Mouse (Mus musculus): ENCODE data around the gene Mvb12b. TPM values are rescaled to one million over a fixed set of nuclear protein-coding genes. Genes with fewer than 3 reads are reported as not detected.

Mvb12b gene
- polyA plus RNA-seq, 1 experiment from 2014 or later = 52.2 TPM

GRCm38 (mm10) chr2:33770526-33771130, 117.1 kb downstream of the Mvb12b start:
- ATAC-seq (ENCODE audit: low FRiP score) = no peak
- Histone ChIP-seq H3K9me3 (replicated peaks) (no peaks in the 10 kb centered on the region), H3K4me3 (replicated peaks) (no peak overlapping the region), H3K4me2 (no peak overlapping the region), H3K27ac (replicated peaks) (no peak overlapping the region), H3K4me1 (peaks cover 35% of the 10 kb centered on the region), H3K27me3 (replicated peaks) (no peaks in the 10 kb centered on the region), H3K36me3 (peaks cover 4% of the 10 kb centered on the region; the same call in 1 of the 2 replicates), H3K9ac (replicated peaks) (no peak overlapping the region)
- 89% methylated on average over 4 of the region's 4 CpGs for WGBS

- ATAC-seq (ENCODE audit: low FRiP score) = peak; percentile 36; the same call in 1 of the 2 replicates
- Histone ChIP-seq H3K27ac (replicated peaks) (no peak overlapping the region), H3K4me3 (replicated peaks) (no peak overlapping the region), H3K9me3 (replicated peaks) (no peaks in the 10 kb centered on the region), H3K4me2 (no peak overlapping the region), H3K36me3 (peaks cover 2% of the 10 kb centered on the region; the same call in 1 of the 2 replicates), H3K27me3 (replicated peaks) (no peaks in the 10 kb centered on the region), H3K9ac (replicated peaks) (no peak overlapping the region), H3K4me1 (peaks cover 18% of the 10 kb centered on the region)
- WGBS = 34% methylated on average over 7 of the region's 8 CpGs
Observed at GRCm38 (mm10) chr2:33764476-33764875, 123.3 kb downstream of the Mvb12b start.

DNA sequence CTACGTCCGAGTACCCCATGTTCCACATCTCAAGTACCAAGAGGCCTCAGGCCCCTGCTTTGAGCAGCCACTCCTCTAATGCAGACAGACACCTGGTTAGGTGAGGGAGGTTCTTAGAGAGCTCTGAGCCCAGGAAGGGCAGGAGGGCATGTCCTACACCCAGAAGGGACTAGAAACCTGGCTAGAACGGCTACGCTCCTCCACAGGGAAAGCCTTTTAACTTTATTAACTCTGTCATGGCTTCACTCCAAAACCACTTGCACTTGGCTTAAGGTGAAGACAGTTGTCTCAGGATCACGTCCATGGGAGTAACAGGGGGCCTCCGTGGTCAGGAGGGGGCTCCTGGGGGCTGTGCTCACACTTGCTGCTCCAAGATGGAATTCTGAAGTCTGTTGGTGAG, 125.5 kb downstream of the Mvb12b start:
- no peak overlapping the region for H3K4me2 ChIP-seq
- H3K9ac ChIP-seq (replicated peaks) = no peak overlapping the region
- WGBS = 78% methylated on average over 6 of the region's 6 CpGs
- no peak overlapping the region for H3K4me3 ChIP-seq (replicated peaks)
- H3K27ac ChIP-seq (replicated peaks) = no peak overlapping the region
- H3K27me3 ChIP-seq (replicated peaks) = no peaks in the 10 kb centered on the region
- ATAC-seq (ENCODE audit: low FRiP score) = no peak
- H3K4me1 ChIP-seq = peaks cover 29% of the 10 kb centered on the region
- H3K9me3 ChIP-seq (replicated peaks) = no peaks in the 10 kb centered on the region
- peaks cover 2% of the 10 kb centered on the region; the same call in 1 of the 2 replicates for H3K36me3 ChIP-seq

GRCm38 (mm10) chr2:33760571-33760991, 127.2 kb downstream of the Mvb12b start:
- Histone ChIP-seq H3K9ac (replicated peaks) (no peak overlapping the region), H3K27ac (replicated peaks) (no peak overlapping the region), H3K4me3 (replicated peaks) (no peak overlapping the region), H3K4me2 (no peak overlapping the region), H3K27me3 (replicated peaks) (no peaks in the 10 kb centered on the region), H3K4me1 (peaks cover 38% of the 10 kb centered on the region), H3K9me3 (replicated peaks) (no peaks in the 10 kb centered on the region), H3K36me3 (0 out of 2 replicates have a peak, but pooled peaks cover 2% of the 10 kb centered on the region)
- WGBS = 46% methylated on average over 13 of the region's 13 CpGs
- no peak for ATAC-seq (ENCODE audit: low FRiP score)

GRCm38 (mm10) chr2:33759447-33759846, 128.3 kb downstream of the Mvb12b start:
- H3K36me3 ChIP-seq = no peaks in the 10 kb centered on the region
- H3K27me3 ChIP-seq (replicated peaks) = no peaks in the 10 kb centered on the region
- H3K27ac ChIP-seq (replicated peaks) = peak overlapping the region; percentile 48; the same call in 1 of the 2 replicates
- 31% methylated on average over 10 of the region's 10 CpGs for WGBS
- ATAC-seq (ENCODE audit: low FRiP score) = no peak
- H3K4me2 ChIP-seq = no peak overlapping the region
- no peaks in the 10 kb centered on the region for H3K9me3 ChIP-seq (replicated peaks)
- peak overlapping the region; percentile 8; the same call in 1 of the 2 replicates for H3K9ac ChIP-seq (replicated peaks)
- H3K4me1 ChIP-seq = peaks cover 49% of the 10 kb centered on the region
- no peak overlapping the region for H3K4me3 ChIP-seq (replicated peaks)

DNA sequence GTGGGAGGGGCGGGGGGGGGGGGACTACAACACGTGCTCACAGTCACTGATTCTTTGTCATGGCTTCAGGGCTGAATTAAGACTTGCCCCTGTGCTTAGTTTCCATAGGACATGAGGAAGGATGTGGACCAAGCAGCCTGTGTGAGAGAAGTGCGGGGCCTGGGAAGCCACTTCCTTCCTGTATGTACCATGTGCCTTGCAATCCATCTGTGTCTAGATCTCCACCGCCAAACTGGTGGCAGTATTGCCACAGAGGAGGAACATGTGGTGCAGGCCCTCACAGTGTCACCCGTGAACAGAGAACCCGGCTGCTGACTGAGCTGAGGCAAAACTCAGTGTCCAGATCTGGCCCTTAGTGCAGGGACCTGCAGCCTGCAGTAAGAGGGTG, 132.1 kb downstream of the Mvb12b start:
- Histone ChIP-seq H3K9me3 (replicated peaks) (no peaks in the 10 kb centered on the region), H3K36me3 (0 out of 2 replicates have a peak, but pooled peaks cover 5% of the 10 kb centered on the region), H3K4me1 (peaks cover 71% of the 10 kb centered on the region), H3K4me3 (replicated peaks) (no peak overlapping the region), H3K4me2 (no peak overlapping the region), H3K9ac (replicated peaks) (no peak overlapping the region), H3K27ac (replicated peaks) (no peak overlapping the region), H3K27me3 (replicated peaks) (no peaks in the 10 kb centered on the region)
- ATAC-seq (ENCODE audit: low FRiP score) = no peak
- 45% methylated on average over 6 of the region's 6 CpGs for WGBS

DNA sequence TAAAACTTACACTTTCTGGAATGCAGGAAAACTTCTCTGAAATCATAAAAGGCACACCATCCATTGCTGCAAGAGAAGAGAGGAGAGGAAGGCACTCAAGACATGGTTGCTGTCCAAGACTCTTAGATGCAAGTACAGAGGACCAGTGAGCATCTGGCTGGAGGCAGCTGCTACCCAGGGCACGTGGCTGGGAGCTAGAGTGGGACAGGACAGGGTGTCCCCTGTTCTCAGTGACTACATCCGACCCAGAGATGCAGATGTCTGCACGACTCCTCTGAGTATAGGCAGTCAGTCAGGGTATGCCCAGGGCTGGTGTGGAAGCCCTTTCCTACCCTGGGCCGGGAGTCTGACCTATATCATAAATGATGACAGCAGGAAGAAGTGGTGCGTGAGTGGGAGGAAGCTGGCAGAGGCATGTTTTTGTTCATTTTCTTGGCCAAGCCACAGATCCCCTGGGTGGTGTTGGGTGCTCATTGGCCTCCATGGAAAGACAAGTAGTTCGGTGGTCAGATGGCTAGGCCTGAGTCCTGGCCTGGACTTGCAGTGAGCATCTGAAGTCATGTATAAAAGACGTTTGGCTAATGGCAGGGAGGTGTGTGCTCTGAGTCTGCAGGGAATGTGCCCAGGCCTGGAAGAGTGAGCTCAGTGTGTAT, 132.6 kb downstream of the Mvb12b start:
- Histone ChIP-seq H3K9ac (replicated peaks) (no peak overlapping the region), H3K4me2 (no peak overlapping the region), H3K4me3 (replicated peaks) (no peak overlapping the region), H3K9me3 (replicated peaks) (no peaks in the 10 kb centered on the region), H3K27me3 (replicated peaks) (no peaks in the 10 kb centered on the region), H3K36me3 (0 out of 2 replicates have a peak, but pooled peaks cover 10% of the 10 kb centered on the region), H3K27ac (replicated peaks) (peak overlapping the region; percentile 82), H3K4me1 (peaks cover 66% of the 10 kb centered on the region)
- WGBS = 67% methylated on average over 7 of the region's 7 CpGs
- ATAC-seq (ENCODE audit: low FRiP score) = no peak

DNA sequence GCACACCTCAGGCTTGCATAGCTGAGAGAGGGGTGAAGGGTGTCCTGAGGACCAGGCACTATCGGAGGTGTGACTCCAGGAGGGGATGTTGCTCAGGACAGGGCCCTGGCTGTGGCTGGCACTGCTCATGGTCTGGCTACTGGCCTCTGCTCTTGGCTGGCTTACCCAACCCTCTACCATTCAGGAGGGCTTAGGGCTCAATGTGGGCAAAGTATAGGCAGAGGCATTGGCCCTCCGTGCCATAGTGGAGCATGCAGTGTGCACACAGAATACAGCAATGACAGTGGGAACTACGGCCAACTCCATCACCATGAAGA, 133.5 kb downstream of the Mvb12b start:
- peak; percentile 7 for ATAC-seq (ENCODE audit: low FRiP score)
- Histone ChIP-seq H3K4me3 (replicated peaks) (no peak overlapping the region), H3K4me1 (peaks cover 58% of the 10 kb centered on the region), H3K9me3 (replicated peaks) (no peaks in the 10 kb centered on the region), H3K4me2 (no peak overlapping the region), H3K27ac (replicated peaks) (peak overlapping the region; percentile 82), H3K27me3 (replicated peaks) (no peaks in the 10 kb centered on the region), H3K36me3 (peaks cover 14% of the 10 kb centered on the region; the same call in 1 of the 2 replicates), H3K9ac (replicated peaks) (no peak overlapping the region)
- 71% methylated on average over 3 of the region's 3 CpGs for whole genome bisulfite sequencing

- no peak overlapping the region for H3K4me3 ChIP-seq (replicated peaks)
- peak; percentile 70 for ATAC-seq (ENCODE audit: low FRiP score)
- no peaks in the 10 kb centered on the region for H3K27me3 ChIP-seq (replicated peaks)
- no peaks in the 10 kb centered on the region for H3K9me3 ChIP-seq (replicated peaks)
- H3K36me3 ChIP-seq = peaks cover 19% of the 10 kb centered on the region; the same call in 1 of the 2 replicates
- peak overlapping the region; percentile 82 for H3K27ac ChIP-seq (replicated peaks)
- H3K4me1 ChIP-seq = peaks cover 53% of the 10 kb centered on the region
- H3K9ac ChIP-seq (replicated peaks) = no peak overlapping the region
- 24% methylated on average over 15 of the region's 15 CpGs for WGBS
- H3K4me2 ChIP-seq = 0 out of 2 replicates have a peak overlapping the region, but pooled peaks have one; percentile 19
Observed at GRCm38 (mm10) chr2:33753630-33754316, 134.0 kb downstream of the Mvb12b start.

- Histone ChIP-seq H3K27me3 (replicated peaks) (no peaks in the 10 kb centered on the region), H3K9me3 (replicated peaks) (no peaks in the 10 kb centered on the region), H3K4me3 (replicated peaks) (no peak overlapping the region), H3K27ac (replicated peaks) (no peak overlapping the region), H3K4me2 (no peak overlapping the region), H3K36me3 (peaks cover 20% of the 10 kb centered on the region; the same call in 1 of the 2 replicates), H3K9ac (replicated peaks) (no peak overlapping the region), H3K4me1 (peaks cover 68% of the 10 kb centered on the region)
- 85% methylated on average over 7 of the region's 7 CpGs for WGBS
- no peak for ATAC-seq (ENCODE audit: low FRiP score)
Observed at GRCm38 (mm10) chr2:33750611-33751010, 137.1 kb downstream of the Mvb12b start.

- Histone ChIP-seq H3K36me3 (peaks cover 20% of the 10 kb centered on the region; the same call in 1 of the 2 replicates), H3K27me3 (replicated peaks) (no peaks in the 10 kb centered on the region), H3K4me1 (peaks cover 28% of the 10 kb centered on the region), H3K4me3 (replicated peaks) (no peak overlapping the region), H3K4me2 (0 out of 2 replicates have a peak overlapping the region, but pooled peaks have one; percentile 11), H3K27ac (replicated peaks) (peak overlapping the region; percentile 74), H3K9ac (replicated peaks) (no peak overlapping the region), H3K9me3 (replicated peaks) (no peaks in the 10 kb centered on the region)
- peak; percentile 79 for ATAC-seq (ENCODE audit: low FRiP score)
- WGBS = 3% methylated on average over 5 of the region's 5 CpGs
Observed at GRCm38 (mm10) chr2:33746471-33746870, 141.3 kb downstream of the Mvb12b start.
